Mouse (Mus musculus): ENCODE data around the gene Zbtb32.

DNA sequence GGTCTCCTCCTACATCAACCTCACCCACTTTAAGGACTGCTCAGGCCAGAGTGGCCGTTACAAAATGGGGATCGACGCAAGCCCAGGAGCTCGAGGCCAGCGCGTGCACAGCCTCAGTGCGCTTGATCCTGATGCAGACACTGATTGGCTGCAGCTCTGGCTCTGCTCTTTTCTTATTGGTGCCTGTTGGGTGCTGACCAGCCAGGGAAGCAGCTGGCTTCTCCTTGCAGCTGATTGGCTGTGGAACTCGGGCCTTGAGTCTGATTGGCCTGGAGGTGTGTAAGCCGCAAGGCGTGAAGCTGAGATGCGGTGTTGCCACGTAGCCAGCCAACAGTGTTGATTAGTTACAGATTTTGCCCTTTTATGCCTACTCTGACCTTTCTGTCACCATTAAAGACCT lies at the start of gene Zbtb32:
- TF ChIP-seq HCFC1 (IDR thresholded peaks at IDR 0.05; ENCODE audit: borderline replicate concordance, insufficient read depth, low read length): no peak
- no peak for TF ChIP-seq ZC3H11A (IDR thresholded peaks at IDR 0.05; ENCODE audit: borderline replicate concordance, low read depth, low read length)
- no peak for TF ChIP-seq ZNF384 (IDR thresholded peaks at IDR 0.05; ENCODE audit: low read depth, low read length)
- TF ChIP-seq CHD2 (IDR thresholded peaks at IDR 0.05; ENCODE audit: low read depth, low read length): peak; percentile 85
- TF ChIP-seq MAFK (IDR thresholded peaks at IDR 0.05; ENCODE audit: insufficient read depth, low read depth, low read length): no peak

Data from ES-E14 (cell line).